Mouse (Mus musculus) left cerebral cortex, adult 18-20 months (tissue): ENCODE measurements around the gene Fmo2. TPM values are rescaled to one million over a fixed set of nuclear protein-coding genes. Genes with fewer than 3 reads are reported as not detected.

ENCODE experiments used
- DNase-seq, 2 experiments: peaks; one replicate each; pipeline ENCODE4 v3.0.0; 2021 to 2022; ENCODE audit warnings: low spot score in 2 of 2, mixed read lengths in 1 of 2
- long read RNA-seq, 2 experiments: library from polyadenylated mRNA; stranded (forward); transcript quantifications; one replicate each; pipeline ENCODE4 v2.0.0; 2021
- total RNA-seq, 2 experiments: library from RNA; stranded (reverse); gene quantifications; 2 replicates each; pipeline ENCODE4 v1.2.3; 2021

The Fmo2 gene
- total RNA-seq, result 1 to 10 TPM; 3.8 to 4.0 TPM
- long read RNA-seq, experiment 1, partial matches to known transcripts, result 0 of 5 reads
- long read RNA-seq, experiment 1, other reads (novel, unspliced or antisense), result 3 of 5 reads
- long read RNA-seq, experiment 2, result 0 reads

DNA sequence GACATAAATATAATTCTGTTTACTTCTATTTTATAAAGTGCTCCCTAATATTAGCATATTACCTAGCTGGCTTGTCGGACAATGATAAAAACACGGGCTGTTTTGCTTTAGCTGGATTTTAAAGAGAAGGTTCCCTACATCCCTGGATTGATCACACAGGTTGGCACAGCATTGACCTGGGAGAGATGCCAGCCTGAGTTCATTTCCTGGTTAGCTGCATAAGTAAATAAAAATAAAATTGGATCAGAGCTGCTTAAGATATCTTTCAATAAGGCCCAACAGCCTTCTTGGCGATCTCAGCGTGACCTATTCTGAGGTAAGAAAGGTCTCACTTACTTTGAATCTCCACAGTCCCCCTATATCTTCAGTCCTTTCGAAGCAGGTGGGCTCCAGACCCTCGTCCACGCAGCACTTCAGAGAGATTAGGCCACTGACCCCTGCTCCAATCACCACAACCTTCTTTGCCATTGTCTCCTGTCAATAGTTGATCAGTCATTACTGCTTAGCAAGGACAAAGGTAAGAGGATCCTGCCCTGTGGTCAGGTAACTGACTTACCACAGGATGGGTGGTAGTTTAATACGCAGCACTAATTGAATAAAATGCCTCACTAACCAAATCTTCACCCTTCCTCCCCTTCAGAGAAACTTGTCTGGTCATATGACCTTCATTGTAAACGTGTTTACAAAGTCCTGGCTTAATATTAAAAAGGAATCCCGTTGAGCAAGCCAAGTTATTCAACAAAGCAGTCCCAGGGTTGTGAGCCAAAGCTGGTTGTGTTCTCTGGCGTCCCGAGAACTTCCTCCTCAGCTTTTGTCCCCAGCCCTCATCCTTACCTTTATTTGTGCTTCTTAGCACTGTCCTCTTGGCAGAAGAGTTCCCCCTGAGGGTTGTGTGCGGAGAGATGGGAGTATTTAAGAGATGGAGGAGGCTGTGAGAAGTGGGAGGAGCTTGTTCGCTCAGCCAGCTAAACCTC lies at the start of gene Fmo2:
Gene Fmo2 (minus strand): TSS at position 889 of the 974 bp plus-strand sequence.
- no peak for DNase-seq

DNA sequence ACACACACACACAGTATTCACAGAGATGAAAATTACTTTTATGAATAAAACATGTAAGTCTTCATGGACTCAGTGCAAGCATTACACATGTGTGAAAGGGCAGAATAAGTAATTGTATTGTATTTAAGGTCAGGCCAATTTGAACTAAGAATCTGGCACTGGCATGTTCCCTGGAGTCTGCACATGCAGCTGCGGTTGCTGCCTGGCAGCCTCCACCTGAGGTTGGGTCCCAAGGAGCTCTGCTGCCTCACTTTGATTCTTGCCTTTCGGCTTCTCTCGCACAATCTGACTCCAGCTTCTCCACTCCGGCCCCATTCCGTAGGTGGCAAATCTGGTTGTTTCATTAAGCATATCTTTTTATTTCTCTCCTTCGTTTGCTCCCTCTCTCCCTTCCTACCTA lies 49.4 kb upstream of the Fmo2 start:
- DNase-seq, result no peak

DNA sequence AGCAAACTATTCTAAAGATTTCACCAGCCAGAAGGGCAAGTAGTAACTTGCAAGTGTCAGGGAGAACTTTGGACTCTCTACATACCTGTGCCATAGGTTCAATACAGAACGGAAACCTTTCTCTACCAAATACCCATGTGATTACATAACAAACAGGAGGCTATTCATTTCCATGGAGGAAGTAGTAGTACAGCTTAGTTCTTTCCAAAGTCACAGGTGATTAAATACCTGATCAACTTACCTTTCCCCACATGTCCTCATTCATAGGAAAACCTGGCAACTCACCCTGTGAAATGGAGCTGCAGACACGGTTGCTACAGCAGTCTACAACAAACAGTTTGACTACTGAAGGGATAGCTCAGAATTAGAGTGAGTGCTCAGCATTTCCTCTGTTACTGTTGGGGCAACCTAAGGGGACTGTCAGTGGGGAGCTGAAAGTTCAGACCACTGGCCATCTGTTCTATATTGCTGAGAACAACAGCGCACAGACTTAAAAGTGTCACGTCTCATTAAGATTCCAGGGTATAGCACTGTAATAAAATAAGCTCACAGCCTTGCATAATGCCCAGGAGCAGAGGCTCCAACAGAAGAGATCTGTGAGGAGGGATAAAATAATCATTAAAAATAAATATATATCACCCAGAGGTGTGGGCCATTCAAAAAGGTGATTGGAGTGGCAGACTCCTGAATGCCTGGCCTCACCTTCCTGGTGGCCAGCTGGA lies 48.5 kb upstream of the Fmo2 start:
- no peak for DNase-seq

DNA sequence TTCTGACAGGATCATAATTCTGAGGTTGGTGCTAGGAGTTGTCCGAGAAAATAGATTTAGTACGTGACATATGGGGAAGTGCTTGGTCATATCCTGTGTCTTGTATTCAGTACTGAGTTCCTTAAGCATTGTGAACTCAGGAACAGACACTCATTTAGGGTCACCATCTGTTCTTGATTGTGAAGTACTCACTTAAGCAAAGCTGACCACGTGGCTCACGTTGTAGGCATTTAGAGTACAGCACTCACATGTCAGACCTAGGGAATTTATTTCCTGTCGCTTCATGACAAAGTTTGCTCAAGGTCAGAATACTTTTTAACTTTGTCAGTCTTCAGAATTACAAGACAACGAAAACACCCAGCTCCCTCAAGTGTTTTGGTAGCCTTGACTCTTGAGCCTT lies 45.2 kb upstream of the Fmo2 start:
- no peak for DNase-seq

DNA sequence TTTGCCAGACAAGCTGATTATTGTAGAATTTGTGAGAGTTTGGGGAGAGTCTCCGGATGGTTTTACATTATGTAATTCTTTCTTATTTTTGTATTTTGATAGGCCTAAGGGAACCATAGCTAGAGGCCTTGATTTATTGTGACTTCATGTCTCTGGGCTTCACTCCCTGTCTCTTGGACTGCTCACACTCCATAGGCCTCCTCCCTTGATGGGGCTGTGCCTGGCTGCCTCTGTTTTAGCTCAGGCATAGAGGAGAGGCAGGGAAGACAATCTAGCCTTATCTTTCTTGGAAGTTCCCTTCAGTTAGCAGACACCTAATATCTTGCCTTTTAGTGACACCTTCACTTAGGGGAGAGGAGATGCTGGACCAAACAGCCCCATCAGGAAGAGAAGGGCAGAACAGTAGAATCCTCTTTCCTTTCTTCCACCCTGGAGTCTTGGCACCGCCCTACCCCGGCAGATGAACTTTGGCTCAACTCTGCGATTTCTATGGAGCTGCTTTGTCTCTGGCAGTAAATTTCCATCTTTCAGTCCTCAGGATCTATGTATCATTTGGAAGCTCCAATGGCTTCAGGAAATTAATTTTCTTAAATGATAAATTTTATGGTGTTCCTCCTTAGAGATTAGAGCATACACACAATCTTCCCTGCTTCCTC lies 40.3 kb upstream of the Fmo2 start:
- no peak for DNase-seq

DNA sequence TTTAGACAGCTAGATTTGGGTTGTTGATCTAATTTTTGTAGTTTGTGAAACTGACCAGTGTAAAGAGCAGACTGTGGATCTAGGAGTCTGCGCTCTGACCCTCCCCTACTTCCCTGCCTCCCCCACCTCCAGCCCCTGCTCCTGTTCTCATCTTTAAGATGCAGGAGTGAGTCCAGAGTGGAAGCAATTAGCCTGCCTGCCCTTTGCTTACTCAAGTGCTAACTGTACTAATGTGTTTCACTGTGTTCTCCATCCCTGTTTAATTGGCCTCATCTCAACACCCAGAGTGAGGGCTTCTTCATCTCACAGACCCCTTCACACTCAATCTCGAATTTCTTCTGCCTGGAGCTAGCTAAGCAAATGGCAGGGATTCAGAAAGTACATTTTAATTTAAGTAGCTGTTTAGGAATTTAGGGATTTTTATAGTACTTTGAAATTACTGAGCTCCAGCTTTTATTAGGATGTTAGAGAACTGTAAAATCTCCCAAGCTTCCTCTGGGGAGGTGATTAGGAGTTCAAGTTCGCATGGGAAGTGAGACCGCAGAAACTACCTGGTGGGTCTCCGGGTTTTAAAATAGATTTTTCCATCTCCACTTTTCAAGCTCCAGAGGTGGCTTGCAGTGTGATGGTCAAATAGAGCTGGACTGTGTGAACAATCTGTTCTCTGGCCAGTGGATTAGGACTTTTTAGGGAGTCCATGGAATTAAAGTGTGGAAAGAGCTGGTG lies 39.6 kb upstream of the Fmo2 start:
- DNase-seq, result no peak

DNA sequence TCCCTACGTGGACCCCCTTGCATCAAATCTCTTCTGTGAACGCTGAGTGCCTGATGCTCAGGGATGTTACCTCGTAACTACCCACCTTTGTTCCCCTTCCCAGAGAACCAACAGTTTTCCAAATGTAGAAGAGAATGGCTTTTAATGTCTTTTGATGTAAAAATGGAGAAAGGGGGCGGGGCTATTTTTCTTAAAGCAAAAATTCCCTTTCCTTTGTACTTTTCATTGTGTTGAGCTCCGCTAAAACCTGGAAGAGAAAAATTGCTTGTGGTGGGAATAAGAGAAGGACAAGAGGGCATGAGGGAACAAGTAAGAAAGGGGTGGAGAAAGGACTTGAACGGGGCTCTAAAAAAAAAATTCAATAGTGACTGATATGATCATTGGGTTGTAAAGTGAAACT lies 38.9 kb upstream of the Fmo2 start, which contains the start of gene Fmo6:
Gene Fmo6 (minus strand): TSS at position 101 of the 400 bp plus-strand sequence.
- DNase-seq, result no peak

DNA sequence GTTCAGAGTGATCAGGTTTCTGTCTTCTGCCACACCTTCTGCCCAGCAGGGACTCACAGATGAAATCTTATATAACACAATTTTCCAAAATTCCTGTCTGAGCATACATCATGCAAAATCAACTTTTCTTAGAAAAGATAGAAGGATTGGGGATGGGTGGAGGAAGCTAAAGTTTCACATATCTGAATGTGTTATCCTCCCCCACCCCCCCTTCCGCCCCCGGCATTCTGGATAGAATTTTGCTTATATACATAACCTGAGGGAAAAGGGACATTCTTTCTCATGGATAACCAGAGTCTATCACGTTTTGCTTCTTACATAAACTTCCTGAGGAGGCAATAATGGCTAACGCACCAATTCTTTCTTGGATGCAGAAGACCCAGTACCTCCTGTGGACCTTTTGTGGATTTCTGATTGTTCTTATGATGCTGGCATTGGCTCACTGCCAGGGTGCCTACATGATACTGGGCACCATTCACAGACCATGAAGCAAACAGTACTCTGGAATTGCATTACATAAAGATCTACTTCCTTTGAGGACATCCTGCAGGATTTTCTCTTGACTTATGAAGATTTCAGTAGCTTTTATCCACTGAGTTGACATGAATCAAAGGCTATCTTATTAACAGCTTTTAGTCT lies 36.0 kb upstream of the Fmo2 start:
- DNase-seq, result peak in 1 of 2 experiments; percentile 16

DNA sequence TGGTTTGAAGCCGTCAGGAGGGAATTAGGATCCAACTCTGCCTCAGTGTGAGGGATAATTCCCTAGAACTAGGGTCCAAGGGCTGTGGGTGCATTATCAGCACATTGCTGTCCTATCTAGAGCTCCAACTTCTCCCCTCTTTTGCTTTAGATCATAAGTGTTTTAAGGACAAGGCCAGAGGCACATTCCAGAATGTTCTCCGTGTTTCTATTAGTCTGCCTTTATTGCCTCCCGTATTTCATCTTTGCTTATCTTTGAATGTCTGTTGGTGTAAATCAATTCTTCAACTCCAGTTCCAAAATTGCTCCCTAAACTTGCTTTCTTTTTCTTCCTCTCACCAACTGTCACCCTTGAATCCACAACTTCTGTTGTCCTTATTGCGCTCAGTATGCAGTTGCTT lies 33.9 kb upstream of the Fmo2 start:
- DNase-seq, result no peak

DNA sequence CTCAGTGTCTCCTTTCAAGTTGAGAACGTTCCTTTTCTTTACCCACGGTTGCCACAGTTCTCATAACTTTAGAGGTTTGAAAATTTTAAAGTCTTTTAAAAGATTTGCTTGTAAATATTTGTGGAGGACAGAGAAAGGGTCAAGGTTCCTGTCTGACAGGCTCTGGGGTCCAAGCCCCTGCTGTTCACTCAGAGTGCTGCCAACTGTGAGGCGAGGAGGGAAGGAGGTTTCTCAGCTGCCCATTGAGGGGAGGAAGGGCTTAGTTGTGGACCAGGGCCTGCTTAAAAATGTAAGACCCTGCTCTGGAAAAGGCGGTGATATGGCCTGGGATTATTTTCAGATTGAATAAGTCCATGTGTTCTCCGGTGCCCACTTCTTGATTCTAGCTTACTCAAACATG lies 33.4 kb upstream of the Fmo2 start:
- no peak for DNase-seq

DNA sequence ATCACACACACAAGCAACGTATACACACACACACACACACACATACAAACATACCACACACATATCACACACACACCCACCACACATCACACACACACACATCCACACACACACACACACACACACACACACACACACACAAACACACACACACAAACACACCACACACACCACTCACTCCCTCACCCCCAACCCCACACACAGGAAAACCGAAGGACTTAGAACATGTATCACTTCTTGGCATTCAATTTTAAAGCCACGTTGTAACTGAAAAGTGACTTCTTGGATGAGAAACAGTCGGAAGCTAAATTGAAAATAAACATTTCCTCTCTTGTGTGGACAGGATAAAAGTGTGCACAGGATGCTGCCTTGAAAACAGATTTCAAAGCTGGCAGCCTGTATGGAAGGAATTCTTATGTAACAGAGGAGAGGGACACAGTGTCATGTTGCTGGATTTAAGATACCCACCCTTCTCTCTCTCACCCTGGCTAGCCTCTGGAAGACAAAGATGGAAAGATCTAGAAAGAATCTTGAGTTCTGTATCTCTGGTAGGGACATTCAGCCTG lies 32.9 kb upstream of the Fmo2 start:
- DNase-seq, result no peak

DNA sequence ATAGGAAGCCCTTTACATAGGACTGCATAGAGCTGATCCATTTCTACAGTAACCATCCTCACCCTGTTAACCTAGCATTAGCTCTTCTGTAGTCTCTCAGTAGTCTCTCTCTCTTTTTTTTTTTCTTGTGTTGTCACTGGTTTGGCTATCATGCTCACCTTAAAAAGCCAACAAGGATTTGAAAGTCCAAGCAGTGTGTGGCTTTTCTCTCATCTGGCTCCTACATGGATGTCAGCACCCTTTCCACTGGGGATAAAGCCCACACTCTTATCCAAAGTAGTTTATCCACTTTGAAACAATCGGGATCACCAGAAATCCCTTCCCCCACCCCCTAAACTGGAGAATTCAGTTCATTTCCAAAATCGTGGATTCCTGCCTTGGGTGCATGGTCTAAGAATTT lies 32.1 kb upstream of the Fmo2 start:
- DNase-seq, result no peak

DNA sequence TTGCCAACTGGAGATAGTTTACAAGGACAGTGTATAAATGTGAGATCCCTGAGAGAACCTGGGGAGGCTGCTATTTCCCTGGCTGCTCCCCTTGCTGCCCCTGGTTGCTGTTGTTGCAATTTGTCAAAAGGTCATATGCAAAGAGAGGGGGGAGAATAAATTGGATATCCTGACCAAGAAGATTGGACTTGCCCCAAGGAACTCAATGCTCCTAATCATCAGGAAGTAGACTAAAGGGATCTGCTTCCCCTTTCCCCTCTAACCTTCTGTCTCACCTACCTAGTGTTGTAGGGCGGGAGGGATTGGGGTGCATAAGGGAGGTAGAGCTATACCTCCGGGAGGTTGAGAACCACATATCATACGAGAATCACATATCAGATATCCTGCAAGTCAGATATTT lies 30.6 kb upstream of the Fmo2 start:
- no peak for DNase-seq

DNA sequence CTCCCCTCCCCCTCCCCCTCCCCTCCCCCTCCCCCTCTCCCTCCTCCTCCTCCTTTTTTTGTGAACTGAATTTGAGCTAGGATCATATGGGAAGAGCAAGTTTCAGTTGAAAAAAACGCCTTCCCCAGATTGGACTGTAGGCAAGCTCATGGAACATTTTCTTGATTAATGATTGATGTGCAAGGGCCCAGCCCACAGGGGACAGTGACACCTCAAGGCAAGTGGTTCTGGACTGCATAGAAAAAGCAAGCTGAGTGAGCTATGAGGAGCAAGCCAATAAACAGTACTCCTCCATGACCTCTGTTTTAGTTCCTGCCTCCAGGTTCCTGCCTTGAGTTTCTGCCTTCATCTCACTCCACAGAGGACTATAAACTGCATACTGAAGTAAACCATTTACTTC lies 26.6 kb upstream of the Fmo2 start:
- DNase-seq, result no peak

DNA sequence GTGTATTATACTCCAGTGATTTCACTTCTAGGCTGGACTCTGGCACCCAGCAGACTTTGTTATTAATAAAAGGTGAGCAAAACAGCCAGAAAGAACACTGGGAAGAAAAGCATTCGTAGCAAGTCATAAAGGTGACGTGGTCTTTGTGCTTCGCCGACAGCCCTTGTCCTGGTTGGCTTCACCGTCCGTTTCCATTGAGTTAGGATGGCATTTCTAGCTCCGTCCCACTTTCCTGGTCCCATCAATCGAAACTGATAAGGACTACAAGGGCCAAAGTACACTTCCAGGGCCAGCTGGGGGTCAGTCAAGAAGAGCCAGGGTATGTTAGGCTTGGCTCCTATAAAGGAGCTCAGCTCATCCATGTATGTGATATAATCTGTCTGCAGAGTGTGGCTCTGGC lies 18.1 kb upstream of the Fmo2 start:
- DNase-seq, result no peak

DNA sequence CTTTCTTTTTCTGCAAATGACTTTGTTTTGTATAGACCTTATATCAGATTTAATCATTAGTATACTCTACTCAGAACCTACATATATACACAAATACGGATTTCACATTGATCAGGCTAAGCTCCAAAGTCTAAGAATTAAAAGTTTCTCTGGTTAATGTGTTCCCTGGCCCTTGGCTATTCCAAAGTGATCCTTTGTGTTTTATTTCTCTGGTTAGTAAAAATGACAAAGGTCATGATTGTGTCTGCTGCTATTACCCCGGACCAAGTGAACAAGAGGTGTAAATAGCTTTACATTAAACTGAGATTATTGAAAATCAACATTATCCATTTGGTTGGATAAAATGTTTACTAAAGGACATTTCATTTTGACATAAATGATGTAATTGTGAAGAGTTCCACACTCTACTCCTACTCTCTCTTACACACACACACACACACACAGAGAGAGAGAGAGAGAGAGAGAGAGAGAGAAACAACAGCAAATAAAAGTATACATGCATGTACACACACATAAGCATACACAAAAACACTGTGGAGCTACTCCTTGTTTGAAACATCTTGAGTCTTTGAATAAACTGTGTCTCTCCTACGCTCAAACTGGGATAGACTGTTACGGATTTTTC lies 16.5 kb upstream of the Fmo2 start:
- no peak for DNase-seq

DNA sequence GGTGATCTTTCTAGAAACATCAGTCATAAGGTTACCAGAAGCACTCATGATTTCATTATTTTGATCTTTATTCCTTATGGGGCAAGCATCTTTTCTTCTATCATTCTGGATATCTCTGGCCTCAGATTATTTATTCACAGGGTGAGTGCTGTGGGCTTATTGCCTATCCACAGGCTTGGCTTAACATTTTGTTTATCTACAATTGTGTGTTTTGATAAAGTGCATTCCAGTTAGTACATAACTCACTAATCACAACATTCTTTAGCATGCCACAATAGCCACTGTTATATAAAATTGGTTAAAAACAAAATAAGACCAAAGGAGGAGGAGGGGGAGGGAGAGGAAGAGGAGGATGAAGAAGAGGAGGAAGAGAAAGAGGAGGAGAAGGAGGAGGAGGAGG lies 13.6 kb upstream of the Fmo2 start:
- no peak for DNase-seq

DNA sequence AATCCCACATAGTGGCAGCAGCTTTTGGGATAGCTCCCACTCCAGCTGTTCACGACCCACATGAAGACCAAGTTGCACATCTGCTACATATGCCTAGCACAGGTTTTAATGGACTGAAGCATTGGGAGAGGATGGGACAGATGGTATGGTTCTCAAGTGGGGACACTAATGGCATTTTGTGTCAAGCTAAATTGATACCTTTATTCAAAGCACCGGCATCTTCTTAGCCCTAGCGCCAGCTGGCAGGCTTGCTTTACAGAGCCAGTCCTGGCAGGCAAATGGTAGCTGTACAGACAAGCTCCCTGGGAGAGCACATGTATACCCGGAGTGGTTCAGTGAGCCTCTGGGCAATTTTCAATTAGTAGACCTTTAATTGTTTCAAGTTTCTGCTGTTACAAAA lies 3.4 kb upstream of the Fmo2 start:
- DNase-seq, result no peak

DNA sequence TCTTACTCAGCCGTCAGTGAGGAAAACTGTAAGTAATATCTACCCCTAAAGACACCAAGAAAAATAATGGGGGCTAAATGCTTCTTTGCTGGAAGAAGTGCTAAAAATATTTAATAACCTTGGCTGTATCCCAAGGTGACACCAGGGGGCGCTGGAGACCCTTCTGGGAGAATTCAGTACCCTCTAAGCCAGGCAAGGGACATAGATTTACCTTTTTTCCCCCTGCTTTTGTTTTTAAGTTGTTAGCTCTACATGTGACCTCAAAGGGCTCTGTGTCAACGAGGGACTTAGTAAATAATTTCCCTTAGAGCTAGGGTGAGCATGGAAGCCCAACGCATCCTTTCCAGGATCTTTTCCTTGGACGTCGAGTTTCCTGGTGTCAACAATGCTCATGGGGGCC lies 2.6 kb downstream of the Fmo2 start:
- DNase-seq, result peak; percentile 71 to 81

DNA sequence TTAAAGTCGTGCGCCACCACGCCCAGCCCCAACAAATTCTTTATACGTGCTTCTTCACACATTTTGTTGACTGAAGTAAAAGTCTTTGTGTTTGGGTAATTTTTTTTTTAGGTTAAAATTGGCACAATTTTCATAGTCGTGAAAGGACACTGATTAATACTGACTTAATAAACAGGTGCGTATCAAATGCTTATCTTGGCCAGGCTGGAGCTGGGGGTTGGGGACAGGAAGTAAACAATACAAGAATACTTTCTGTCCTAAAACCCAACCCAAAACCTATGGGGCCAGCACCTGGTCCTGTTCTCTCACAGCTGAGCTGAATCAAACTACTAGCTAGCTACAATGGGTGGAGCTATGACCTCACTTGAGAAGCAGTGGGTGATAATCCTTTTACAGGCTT lies 5.5 kb downstream of the Fmo2 start:
- no peak for DNase-seq
